Mouse (Mus musculus): Measurements from ENCODE around the gene Adgrg6. TPM values are rescaled to one million over a fixed set of nuclear protein-coding genes. Genes with fewer than 3 reads are reported as not detected.

Gene Adgrg6
- total RNA-seq, 1 experiment, result 2.7 TPM

DNA sequence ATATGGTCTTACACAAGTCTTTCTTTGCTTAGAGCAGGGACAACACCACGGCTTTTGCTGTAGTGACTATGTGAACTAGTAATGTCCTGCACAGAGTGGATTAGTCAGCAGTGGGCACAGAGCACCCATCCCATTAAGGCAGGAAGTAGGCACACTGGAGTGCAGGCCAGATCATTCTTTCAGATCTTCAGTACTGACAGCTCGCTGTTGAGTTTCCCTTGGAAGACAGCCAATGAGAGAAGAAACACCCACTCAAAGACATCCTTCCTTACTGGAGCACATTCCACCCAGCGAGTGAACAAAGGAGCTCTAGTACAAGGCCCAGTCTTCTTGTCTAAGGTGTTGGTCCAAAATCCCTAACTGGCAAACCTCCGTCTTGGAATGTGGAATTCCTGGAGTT, 53.6 kb downstream of the Adgrg6 start:
- no peak for DNase-seq (ENCODE audit: low read depth, low spot score)
- no peaks in the 10 kb centered on the region for H3K36me3 ChIP-seq (ENCODE audit: control insufficient read depth, insufficient read depth, low read length, poor library complexity, severe bottlenecking)
- in situ Hi-C loops (cut with MboI; ENCODE audit: low sequenced_read_pairs in 2 of 2, unreplicated experiment in 2 of 2), result no loop called here

DNA sequence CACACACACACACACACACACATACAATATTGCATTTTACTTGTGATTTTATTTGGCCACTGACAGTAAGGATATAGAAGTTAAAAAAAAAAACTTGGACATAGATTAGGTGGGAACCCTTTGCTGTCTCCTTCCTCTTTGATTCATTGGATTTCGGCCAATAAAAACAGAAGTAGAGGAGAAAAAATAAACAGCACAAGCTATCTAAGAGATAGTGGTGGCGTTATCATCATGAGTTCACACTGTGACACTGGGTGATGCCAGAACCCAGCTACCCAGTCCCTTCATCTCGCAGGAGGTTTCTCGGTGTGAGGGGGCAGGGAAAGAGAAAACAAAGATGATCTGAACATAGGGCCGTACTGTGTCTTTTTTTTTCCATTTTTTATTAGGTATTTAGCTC, 62.2 kb downstream of the Adgrg6 start:
- in situ Hi-C loops (cut with MboI; ENCODE audit: low sequenced_read_pairs in 2 of 2, unreplicated experiment in 2 of 2), result no loop called here
- no peak overlapping the region for H3K27ac ChIP-seq (ENCODE audit: insufficient read depth, low read depth, low read length, poor library complexity, severe bottlenecking)
- H3K4me3 ChIP-seq (ENCODE audit: insufficient read depth in 1 of 2, low read depth in 1 of 2, low read length in 2 of 2, poor library complexity in 1 of 2, severe bottlenecking in 1 of 2), result no peak overlapping the region
- DNase-seq (ENCODE audit: low read depth, low spot score), result no peak
- H3K4me1 ChIP-seq (ENCODE audit: control insufficient read depth in 2 of 2, insufficient read depth in 2 of 2, low read length in 2 of 2, poor library complexity in 1 of 2), result no peaks in the 10 kb centered on the region
- no peak overlapping the region for H3K9ac ChIP-seq (ENCODE audit: insufficient read depth, low read depth, low read length, poor library complexity, severe bottlenecking)
- TF ChIP-seq MAFK (IDR thresholded peaks at IDR 0.05; ENCODE audit: insufficient read depth, low read depth, low read length) (no peak), ZNF384 (IDR thresholded peaks at IDR 0.05; ENCODE audit: low read depth, low read length) (no peak), ZC3H11A (IDR thresholded peaks at IDR 0.05; ENCODE audit: borderline replicate concordance, low read depth, low read length) (no peak), CHD2 (IDR thresholded peaks at IDR 0.05; ENCODE audit: low read depth, low read length) (no peak), HCFC1 (IDR thresholded peaks at IDR 0.05; ENCODE audit: borderline replicate concordance, insufficient read depth, low read length) (no peak)
- no peaks in the 10 kb centered on the region for H3K36me3 ChIP-seq (ENCODE audit: control insufficient read depth, insufficient read depth, low read length, poor library complexity, severe bottlenecking)
- no peaks in the 10 kb centered on the region for H3K9me3 ChIP-seq (ENCODE audit: control insufficient read depth, insufficient read depth, low read depth, low read length)

More for the DNA sequence above, 53.6 kb downstream of the Adgrg6 start:
- H3K27ac ChIP-seq (ENCODE audit: insufficient read depth, low read depth, low read length, poor library complexity, severe bottlenecking), result no peak overlapping the region
- H3K4me3 ChIP-seq (ENCODE audit: insufficient read depth in 1 of 2, low read depth in 1 of 2, low read length in 2 of 2, poor library complexity in 1 of 2, severe bottlenecking in 1 of 2), result no peak overlapping the region
- H3K9me3 ChIP-seq (ENCODE audit: control insufficient read depth, insufficient read depth, low read depth, low read length), result no peaks in the 10 kb centered on the region
- no peak overlapping the region for H3K9ac ChIP-seq (ENCODE audit: insufficient read depth, low read depth, low read length, poor library complexity, severe bottlenecking)
- H3K4me1 ChIP-seq (ENCODE audit: control insufficient read depth in 2 of 2, insufficient read depth in 2 of 2, low read length in 2 of 2, poor library complexity in 1 of 2), result no peaks in the 10 kb centered on the region
- TF ChIP-seq ZNF384 (IDR thresholded peaks at IDR 0.05; ENCODE audit: low read depth, low read length) (no peak), HCFC1 (IDR thresholded peaks at IDR 0.05; ENCODE audit: borderline replicate concordance, insufficient read depth, low read length) (no peak), MAFK (IDR thresholded peaks at IDR 0.05; ENCODE audit: insufficient read depth, low read depth, low read length) (no peak), ZC3H11A (IDR thresholded peaks at IDR 0.05; ENCODE audit: borderline replicate concordance, low read depth, low read length) (no peak), CHD2 (IDR thresholded peaks at IDR 0.05; ENCODE audit: low read depth, low read length) (no peak)

DNA sequence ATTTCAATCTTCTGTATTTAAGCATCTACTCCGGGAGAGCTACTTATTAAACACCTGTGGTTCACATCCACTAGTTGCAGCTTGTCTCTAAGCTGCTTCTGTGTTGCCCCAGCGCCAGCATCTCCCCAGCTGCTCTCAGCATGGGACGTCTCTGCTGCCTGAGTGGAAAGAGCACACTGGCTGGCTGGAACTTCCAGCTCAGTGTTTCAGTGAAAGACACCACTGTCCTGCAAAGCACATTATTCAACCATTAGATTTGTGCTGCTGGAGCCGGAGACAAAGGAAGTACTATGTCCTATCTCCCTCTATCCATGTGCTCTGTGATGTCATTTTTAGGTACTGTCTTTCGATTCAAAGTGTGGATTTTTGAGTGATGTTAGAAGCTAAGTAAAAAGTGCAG, 63.0 kb downstream of the Adgrg6 start:
- Histone ChIP-seq H3K36me3 (ENCODE audit: control insufficient read depth, insufficient read depth, low read length, poor library complexity, severe bottlenecking) (no peaks in the 10 kb centered on the region), H3K27ac (ENCODE audit: insufficient read depth, low read depth, low read length, poor library complexity, severe bottlenecking) (no peak overlapping the region), H3K4me1 (ENCODE audit: control insufficient read depth in 2 of 2, insufficient read depth in 2 of 2, low read length in 2 of 2, poor library complexity in 1 of 2) (no peaks in the 10 kb centered on the region), H3K4me3 (ENCODE audit: insufficient read depth in 1 of 2, low read depth in 1 of 2, low read length in 2 of 2, poor library complexity in 1 of 2, severe bottlenecking in 1 of 2) (no peak overlapping the region), H3K9me3 (ENCODE audit: control insufficient read depth, insufficient read depth, low read depth, low read length) (no peaks in the 10 kb centered on the region), H3K9ac (ENCODE audit: insufficient read depth, low read depth, low read length, poor library complexity, severe bottlenecking) (no peak overlapping the region)
- in situ Hi-C loops (cut with MboI; ENCODE audit: low sequenced_read_pairs in 2 of 2, unreplicated experiment in 2 of 2), result no loop called here
- no peak for DNase-seq (ENCODE audit: low read depth, low spot score)
- TF ChIP-seq ZNF384 (IDR thresholded peaks at IDR 0.05; ENCODE audit: low read depth, low read length) (no peak), HCFC1 (IDR thresholded peaks at IDR 0.05; ENCODE audit: borderline replicate concordance, insufficient read depth, low read length) (no peak), MAFK (IDR thresholded peaks at IDR 0.05; ENCODE audit: insufficient read depth, low read depth, low read length) (no peak), ZC3H11A (IDR thresholded peaks at IDR 0.05; ENCODE audit: borderline replicate concordance, low read depth, low read length) (no peak), CHD2 (IDR thresholded peaks at IDR 0.05; ENCODE audit: low read depth, low read length) (no peak)

DNA sequence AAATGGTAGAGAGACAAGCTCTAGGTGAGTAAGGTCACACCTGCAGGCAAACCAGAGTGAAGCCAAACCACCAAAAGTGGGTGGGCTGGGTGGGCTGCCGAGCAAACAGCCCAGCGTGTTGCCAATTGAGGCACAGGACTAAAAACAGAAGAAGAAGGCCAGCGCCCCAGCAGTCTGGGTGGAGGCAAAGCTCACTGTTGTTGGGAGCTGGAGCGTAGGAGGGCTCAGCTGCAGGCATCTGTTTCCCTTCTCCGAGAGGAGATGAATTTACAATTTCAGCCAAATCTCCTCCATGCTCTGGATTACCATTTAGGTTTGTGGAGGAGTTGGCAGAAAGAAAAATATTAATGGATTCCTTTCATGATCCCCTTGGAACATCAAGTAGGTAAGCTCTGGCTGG, 64.5 kb downstream of the Adgrg6 start:
- H3K27ac ChIP-seq (ENCODE audit: insufficient read depth, low read depth, low read length, poor library complexity, severe bottlenecking), result no peak overlapping the region
- no peaks in the 10 kb centered on the region for H3K4me1 ChIP-seq (ENCODE audit: control insufficient read depth in 2 of 2, insufficient read depth in 2 of 2, low read length in 2 of 2, poor library complexity in 1 of 2)
- in situ Hi-C loops (cut with MboI; ENCODE audit: low sequenced_read_pairs in 2 of 2, unreplicated experiment in 2 of 2), result no loop called here
- DNase-seq (ENCODE audit: low read depth, low spot score), result no peak
- no peak for TF ChIP-seq ZC3H11A (IDR thresholded peaks at IDR 0.05; ENCODE audit: borderline replicate concordance, low read depth, low read length)
- no peak for TF ChIP-seq HCFC1 (IDR thresholded peaks at IDR 0.05; ENCODE audit: borderline replicate concordance, insufficient read depth, low read length)
- no peak for TF ChIP-seq CHD2 (IDR thresholded peaks at IDR 0.05; ENCODE audit: low read depth, low read length)
- no peak for TF ChIP-seq ZNF384 (IDR thresholded peaks at IDR 0.05; ENCODE audit: low read depth, low read length)
- no peak for TF ChIP-seq MAFK (IDR thresholded peaks at IDR 0.05; ENCODE audit: insufficient read depth, low read depth, low read length)
- H3K4me3 ChIP-seq (ENCODE audit: insufficient read depth in 1 of 2, low read depth in 1 of 2, low read length in 2 of 2, poor library complexity in 1 of 2, severe bottlenecking in 1 of 2), result no peak overlapping the region
- no peaks in the 10 kb centered on the region for H3K36me3 ChIP-seq (ENCODE audit: control insufficient read depth, insufficient read depth, low read length, poor library complexity, severe bottlenecking)
- H3K9ac ChIP-seq (ENCODE audit: insufficient read depth, low read depth, low read length, poor library complexity, severe bottlenecking), result no peak overlapping the region
- H3K9me3 ChIP-seq (ENCODE audit: control insufficient read depth, insufficient read depth, low read depth, low read length), result no peaks in the 10 kb centered on the region

DNA sequence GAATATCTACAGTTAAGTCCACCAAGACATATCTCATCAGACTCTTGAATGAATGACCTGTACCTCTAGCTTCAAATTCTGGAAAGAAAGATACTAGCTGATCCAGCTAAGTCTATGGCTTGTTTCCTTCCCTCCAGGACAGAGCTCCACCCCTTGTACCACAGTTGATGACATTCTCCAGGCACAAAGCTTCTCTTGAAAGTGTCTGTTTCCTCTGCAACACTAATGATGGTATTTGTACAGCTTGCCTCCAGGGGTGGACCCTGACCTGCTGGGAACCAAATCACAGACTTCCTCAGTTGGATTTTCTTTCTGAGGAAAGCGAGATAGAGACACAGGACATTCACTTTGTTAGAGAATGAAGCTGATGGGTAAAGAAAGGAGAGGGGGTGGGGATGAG, 69.1 kb downstream of the Adgrg6 start:
- H3K4me3 ChIP-seq (ENCODE audit: insufficient read depth in 1 of 2, low read depth in 1 of 2, low read length in 2 of 2, poor library complexity in 1 of 2, severe bottlenecking in 1 of 2), result no peak overlapping the region
- no peak overlapping the region for H3K9ac ChIP-seq (ENCODE audit: insufficient read depth, low read depth, low read length, poor library complexity, severe bottlenecking)
- DNase-seq (ENCODE audit: low read depth, low spot score), result no peak
- H3K27ac ChIP-seq (ENCODE audit: insufficient read depth, low read depth, low read length, poor library complexity, severe bottlenecking), result no peak overlapping the region
- in situ Hi-C loops (cut with MboI; ENCODE audit: low sequenced_read_pairs in 2 of 2, unreplicated experiment in 2 of 2), result no loop called here
- no peaks in the 10 kb centered on the region for H3K9me3 ChIP-seq (ENCODE audit: control insufficient read depth, insufficient read depth, low read depth, low read length)
- no peaks in the 10 kb centered on the region for H3K4me1 ChIP-seq (ENCODE audit: control insufficient read depth in 2 of 2, insufficient read depth in 2 of 2, low read length in 2 of 2, poor library complexity in 1 of 2)
- no peaks in the 10 kb centered on the region for H3K36me3 ChIP-seq (ENCODE audit: control insufficient read depth, insufficient read depth, low read length, poor library complexity, severe bottlenecking)
- TF ChIP-seq ZC3H11A (IDR thresholded peaks at IDR 0.05; ENCODE audit: borderline replicate concordance, low read depth, low read length) (no peak), HCFC1 (IDR thresholded peaks at IDR 0.05; ENCODE audit: borderline replicate concordance, insufficient read depth, low read length) (no peak), ZNF384 (IDR thresholded peaks at IDR 0.05; ENCODE audit: low read depth, low read length) (no peak), MAFK (IDR thresholded peaks at IDR 0.05; ENCODE audit: insufficient read depth, low read depth, low read length) (no peak), CHD2 (IDR thresholded peaks at IDR 0.05; ENCODE audit: low read depth, low read length) (no peak)
